Mouse (Mus musculus): ENCODE measurements around the gene Mapk11. TPM values are rescaled to one million over a fixed set of nuclear protein-coding genes. Genes with fewer than 3 reads are reported as not detected.

Gene Mapk11
- polyA plus RNA-seq, 1 experiment from 2014 or later = 12.7 TPM

DNA sequence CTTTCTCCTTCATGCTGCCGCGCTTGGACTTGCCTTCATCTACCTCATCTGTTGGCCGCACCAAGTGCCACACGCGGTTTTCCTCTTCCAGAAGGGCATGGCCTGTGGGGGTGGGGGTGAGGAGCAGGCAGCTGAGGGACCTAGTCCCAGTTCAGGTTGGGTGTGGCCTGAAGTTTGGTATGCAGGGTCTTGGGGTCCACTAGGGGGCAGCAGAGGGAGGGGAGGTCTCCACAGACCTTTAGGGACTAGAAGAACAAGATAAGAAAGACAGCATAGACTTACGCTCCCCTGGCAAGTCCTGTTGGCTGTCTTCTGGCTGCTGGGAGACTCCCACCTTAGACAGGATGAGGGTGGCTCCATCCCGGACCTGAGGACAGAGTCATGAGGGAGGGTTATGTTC lies 8.5 kb upstream of the Mapk11 start:
- no peaks in the 10 kb centered on the region for H3K4me1 ChIP-seq (ENCODE audit: control insufficient read depth, insufficient read depth, low read length)
- no peaks in the 10 kb centered on the region for H3K9me3 ChIP-seq (replicated peaks; ENCODE audit: control insufficient read depth, low read length)
- H3K9ac ChIP-seq (replicated peaks; ENCODE audit: low read length) = no peak overlapping the region
- ATAC-seq (replicated peaks; ENCODE audit: insufficient number of reproducible peaks, low FRiP score, low TSS enrichment, low read depth) (no peak), DNase-seq (ENCODE audit: low spot score) (peak; percentile 86)
- whole genome bisulfite sequencing = 69% methylated on average over 7 of the region's 7 CpGs
- H3K27ac ChIP-seq (replicated peaks; ENCODE audit: low read depth, low read length) = no peak overlapping the region
- no peak overlapping the region for H3K4me2 ChIP-seq (ENCODE audit: low read depth, low read length)
- H3K36me3 ChIP-seq (replicated peaks; ENCODE audit: control insufficient read depth, insufficient read depth, low read depth, low read length) = peaks cover 60% of the 10 kb centered on the region
- H3K4me3 ChIP-seq (ENCODE audit: low read depth, low read length) = no peak overlapping the region
- no peaks in the 10 kb centered on the region for H3K27me3 ChIP-seq (ENCODE audit: control insufficient read depth, insufficient read depth, low read length)

DNA sequence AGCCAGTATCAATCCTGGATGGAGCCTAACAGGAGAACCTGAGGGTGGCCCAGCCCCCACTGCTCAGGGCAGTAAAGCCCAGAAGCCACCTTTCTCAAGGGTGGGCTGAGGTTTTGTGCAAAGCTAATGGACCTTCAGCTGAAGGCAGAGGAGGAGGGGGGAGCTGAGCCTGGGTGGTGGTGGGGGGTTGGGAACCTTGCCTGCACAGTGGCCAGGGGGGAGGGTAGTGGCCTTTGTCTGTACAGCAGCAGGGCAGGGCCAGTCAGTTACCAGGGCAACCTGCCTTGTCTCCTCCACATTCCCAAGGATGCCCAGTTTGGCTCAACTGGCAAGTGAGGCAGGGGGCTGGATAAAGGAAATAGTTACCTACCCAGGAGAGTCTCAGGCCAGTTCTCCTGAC lies 2.9 kb upstream of the Mapk11 start:
- no peak overlapping the region for H3K9ac ChIP-seq (replicated peaks; ENCODE audit: low read length)
- no peak overlapping the region for H3K27ac ChIP-seq (replicated peaks; ENCODE audit: low read depth, low read length)
- no peak for ATAC-seq (replicated peaks; ENCODE audit: insufficient number of reproducible peaks, low FRiP score, low TSS enrichment, low read depth)

DNA sequence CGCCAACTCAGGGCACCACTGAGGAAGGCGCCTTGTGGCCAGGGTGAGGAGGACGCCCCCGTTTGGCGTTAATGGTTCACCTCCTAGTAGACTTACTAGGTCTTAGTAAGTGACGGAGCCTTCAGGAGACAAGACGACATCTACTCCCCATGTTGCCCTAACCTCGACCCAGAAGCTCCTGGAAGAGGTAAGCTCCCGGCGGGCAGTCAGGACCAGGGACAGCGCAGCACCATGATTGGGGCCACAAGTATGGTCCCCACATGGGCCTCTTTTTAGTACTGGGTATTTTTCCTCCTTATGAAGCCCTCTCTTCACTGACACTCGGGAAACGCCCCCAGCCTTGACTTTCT lies 588 bp upstream of the Mapk11 start:
- H3K27me3 ChIP-seq (ENCODE audit: control insufficient read depth, insufficient read depth, low read length) = peaks cover 28% of the 10 kb centered on the region
- no peak overlapping the region; the same call in 1 of the 2 replicates for H3K9ac ChIP-seq (replicated peaks; ENCODE audit: low read length)
- peak overlapping the region; percentile 70 for H3K4me3 ChIP-seq (ENCODE audit: low read depth, low read length)
- WGBS = 2% methylated on average over 13 of the region's 13 CpGs
- H3K27ac ChIP-seq (replicated peaks; ENCODE audit: low read depth, low read length) = no peak overlapping the region
- no peaks in the 10 kb centered on the region; the same call in none of the 2 replicates for H3K4me1 ChIP-seq (ENCODE audit: control insufficient read depth, insufficient read depth, low read length)
- H3K4me2 ChIP-seq (ENCODE audit: low read depth, low read length) = peak overlapping the region; percentile 95
- DNase-seq (ENCODE audit: low spot score) = peak; percentile 80
- H3K36me3 ChIP-seq (replicated peaks; ENCODE audit: control insufficient read depth, insufficient read depth, low read depth, low read length) = peaks cover 7% of the 10 kb centered on the region
- H3K9me3 ChIP-seq (replicated peaks; ENCODE audit: control insufficient read depth, low read length) = no peaks in the 10 kb centered on the region
- ATAC-seq (replicated peaks; ENCODE audit: insufficient number of reproducible peaks, low FRiP score, low TSS enrichment, low read depth) = no peak; the same call in 1 of the 2 replicates

More for the DNA sequence above, 2.9 kb upstream of the Mapk11 start:
- H3K4me1 ChIP-seq (ENCODE audit: control insufficient read depth, insufficient read depth, low read length) = no peaks in the 10 kb centered on the region; the same call in 1 of the 2 replicates
- H3K9me3 ChIP-seq (replicated peaks; ENCODE audit: control insufficient read depth, low read length) = no peaks in the 10 kb centered on the region
- peaks cover 25% of the 10 kb centered on the region for H3K36me3 ChIP-seq (replicated peaks; ENCODE audit: control insufficient read depth, insufficient read depth, low read depth, low read length)
- H3K4me2 ChIP-seq (ENCODE audit: low read depth, low read length) = no peak overlapping the region
- peak; percentile 36 for DNase-seq (ENCODE audit: low spot score)
- H3K4me3 ChIP-seq (ENCODE audit: low read depth, low read length) = no peak overlapping the region
- peaks cover 16% of the 10 kb centered on the region for H3K27me3 ChIP-seq (ENCODE audit: control insufficient read depth, insufficient read depth, low read length)

GRCm38 (mm10) chr15:89148496-89149270 lies 745 bp downstream of the Mapk11 start:
- Histone ChIP-seq H3K27me3 (ENCODE audit: control insufficient read depth, insufficient read depth, low read length) (peaks cover 28% of the 10 kb centered on the region), H3K27ac (replicated peaks; ENCODE audit: low read depth, low read length) (peak overlapping the region; percentile 59)
- DNase-seq (ENCODE audit: low spot score) = peak; percentile 45

DNA sequence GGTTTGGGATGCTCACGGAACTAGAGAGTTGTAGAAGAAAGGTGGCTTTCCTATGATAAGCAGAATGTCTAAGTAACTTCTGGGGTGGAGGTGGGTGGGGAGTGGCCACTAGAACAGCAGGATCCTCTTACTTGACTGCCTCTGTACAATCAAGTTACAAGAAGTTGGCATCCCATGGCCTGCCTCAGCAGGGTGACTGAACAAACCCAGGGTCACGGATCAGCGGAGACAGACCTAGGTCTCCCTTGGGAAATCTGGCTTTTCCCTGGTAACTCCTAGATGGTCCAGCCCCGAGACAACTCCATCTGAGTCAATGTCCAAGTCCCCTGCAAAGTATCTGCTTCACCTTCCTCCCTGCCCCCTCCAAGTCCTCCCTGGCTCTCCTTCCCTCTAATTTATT lies 1.5 kb downstream of the Mapk11 start:
- Histone ChIP-seq H3K9ac (replicated peaks; ENCODE audit: low read length) (no peak overlapping the region), H3K4me2 (ENCODE audit: low read depth, low read length) (peak overlapping the region; percentile 95; the same call in 1 of the 2 replicates), H3K9me3 (replicated peaks; ENCODE audit: control insufficient read depth, low read length) (no peaks in the 10 kb centered on the region), H3K4me1 (ENCODE audit: control insufficient read depth, insufficient read depth, low read length) (no peaks in the 10 kb centered on the region; the same call in none of the 2 replicates), H3K27me3 (ENCODE audit: control insufficient read depth, insufficient read depth, low read length) (peaks cover 28% of the 10 kb centered on the region), H3K36me3 (replicated peaks; ENCODE audit: control insufficient read depth, insufficient read depth, low read depth, low read length) (no peaks in the 10 kb centered on the region), H3K27ac (replicated peaks; ENCODE audit: low read depth, low read length) (no peak overlapping the region), H3K4me3 (ENCODE audit: low read depth, low read length) (no peak overlapping the region; the same call in 1 of the 2 replicates)
- no peak for ATAC-seq (replicated peaks; ENCODE audit: insufficient number of reproducible peaks, low FRiP score, low TSS enrichment, low read depth)
- 61% methylated on average over 4 of the region's 4 CpGs for WGBS
- DNase-seq (ENCODE audit: low spot score) = no peak

More at GRCm38 (mm10) chr15:89148496-89149270, 745 bp downstream of the Mapk11 start:
- 6% methylated on average over 25 of the region's 25 CpGs for WGBS
- Histone ChIP-seq H3K9ac (replicated peaks; ENCODE audit: low read length) (peak overlapping the region; percentile 79), H3K4me2 (ENCODE audit: low read depth, low read length) (peak overlapping the region; percentile 95), H3K4me1 (ENCODE audit: control insufficient read depth, insufficient read depth, low read length) (no peaks in the 10 kb centered on the region; the same call in none of the 2 replicates), H3K36me3 (replicated peaks; ENCODE audit: control insufficient read depth, insufficient read depth, low read depth, low read length) (no peaks in the 10 kb centered on the region), H3K9me3 (replicated peaks; ENCODE audit: control insufficient read depth, low read length) (no peaks in the 10 kb centered on the region), H3K4me3 (ENCODE audit: low read depth, low read length) (peak overlapping the region; percentile 70)
- ATAC-seq (replicated peaks; ENCODE audit: insufficient number of reproducible peaks, low FRiP score, low TSS enrichment, low read depth) = no peak

DNA sequence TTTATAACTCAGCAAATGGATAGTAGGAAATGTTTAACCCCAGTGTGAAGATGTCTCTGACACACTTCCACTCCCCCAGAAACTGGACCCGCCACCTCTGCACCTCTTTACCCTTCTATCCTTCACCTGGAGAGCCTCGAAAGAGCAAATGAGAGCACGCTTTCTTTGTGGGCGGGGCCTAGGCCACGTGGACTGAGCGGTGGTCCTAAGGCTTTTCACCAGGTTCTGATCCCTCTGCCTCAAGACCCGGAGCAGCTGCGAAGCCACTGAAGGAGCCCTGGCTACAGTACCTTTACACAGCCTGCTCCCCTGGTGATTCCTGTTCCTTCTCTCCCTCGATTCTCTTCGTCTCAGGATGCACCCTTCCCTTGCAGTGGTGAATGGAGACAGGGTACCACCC lies 2.0 kb downstream of the Mapk11 start:
- Histone ChIP-seq H3K4me1 (ENCODE audit: control insufficient read depth, insufficient read depth, low read length) (no peaks in the 10 kb centered on the region; the same call in none of the 2 replicates), H3K27ac (replicated peaks; ENCODE audit: low read depth, low read length) (no peak overlapping the region), H3K4me3 (ENCODE audit: low read depth, low read length) (no peak overlapping the region; the same call in 1 of the 2 replicates), H3K9me3 (replicated peaks; ENCODE audit: control insufficient read depth, low read length) (no peaks in the 10 kb centered on the region), H3K9ac (replicated peaks; ENCODE audit: low read length) (no peak overlapping the region), H3K4me2 (ENCODE audit: low read depth, low read length) (peak overlapping the region; percentile 57), H3K27me3 (ENCODE audit: control insufficient read depth, insufficient read depth, low read length) (peaks cover 28% of the 10 kb centered on the region), H3K36me3 (replicated peaks; ENCODE audit: control insufficient read depth, insufficient read depth, low read depth, low read length) (no peaks in the 10 kb centered on the region)
- WGBS = 22% methylated on average over 10 of the region's 10 CpGs
- DNase-seq (ENCODE audit: low spot score) (no peak), ATAC-seq (replicated peaks; ENCODE audit: insufficient number of reproducible peaks, low FRiP score, low TSS enrichment, low read depth) (no peak)

DNA sequence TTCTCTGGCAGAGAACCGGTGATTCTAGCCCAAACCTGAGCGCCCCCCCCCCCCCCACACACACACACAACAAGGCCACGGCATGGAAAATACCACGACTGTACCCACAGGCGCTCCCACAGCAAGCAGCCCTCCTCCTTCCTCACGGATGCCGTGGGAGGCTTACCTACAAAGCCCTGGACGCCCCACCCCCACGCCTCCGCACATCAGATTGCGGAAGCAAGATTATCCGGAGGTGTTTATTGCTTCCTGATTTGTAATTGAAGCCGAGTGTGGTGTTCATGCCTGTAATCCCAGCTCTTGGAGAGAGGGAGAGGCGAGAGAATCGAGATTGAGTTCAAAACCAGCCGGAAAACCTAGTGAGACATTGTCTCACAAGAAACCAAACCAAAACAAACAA lies 2.4 kb downstream of the Mapk11 start:
- no peaks in the 10 kb centered on the region; the same call in none of the 2 replicates for H3K4me1 ChIP-seq (ENCODE audit: control insufficient read depth, insufficient read depth, low read length)
- H3K36me3 ChIP-seq (replicated peaks; ENCODE audit: control insufficient read depth, insufficient read depth, low read depth, low read length) = no peaks in the 10 kb centered on the region
- H3K9ac ChIP-seq (replicated peaks; ENCODE audit: low read length) = peak overlapping the region; percentile 18; the same call in 1 of the 2 replicates
- H3K4me2 ChIP-seq (ENCODE audit: low read depth, low read length) = peak overlapping the region; percentile 57
- H3K4me3 ChIP-seq (ENCODE audit: low read depth, low read length) = peak overlapping the region; percentile 23; the same call in 1 of the 2 replicates
- DNase-seq (ENCODE audit: low spot score) (no peak), ATAC-seq (replicated peaks; ENCODE audit: insufficient number of reproducible peaks, low FRiP score, low TSS enrichment, low read depth) (no peak)
- H3K27me3 ChIP-seq (ENCODE audit: control insufficient read depth, insufficient read depth, low read length) = peaks cover 28% of the 10 kb centered on the region
- no peaks in the 10 kb centered on the region for H3K9me3 ChIP-seq (replicated peaks; ENCODE audit: control insufficient read depth, low read length)
- H3K27ac ChIP-seq (replicated peaks; ENCODE audit: low read depth, low read length) = no peak overlapping the region
- WGBS = 8% methylated on average over 15 of the region's 16 CpGs

GRCm38 (mm10) chr15:89146537-89146936 lies 2.9 kb downstream of the Mapk11 start:
- Histone ChIP-seq H3K27me3 (ENCODE audit: control insufficient read depth, insufficient read depth, low read length) (peaks cover 29% of the 10 kb centered on the region), H3K36me3 (replicated peaks; ENCODE audit: control insufficient read depth, insufficient read depth, low read depth, low read length) (no peaks in the 10 kb centered on the region), H3K4me2 (ENCODE audit: low read depth, low read length) (peak overlapping the region; percentile 57), H3K4me3 (ENCODE audit: low read depth, low read length) (peak overlapping the region; percentile 23), H3K4me1 (ENCODE audit: control insufficient read depth, insufficient read depth, low read length) (no peaks in the 10 kb centered on the region; the same call in none of the 2 replicates), H3K9me3 (replicated peaks; ENCODE audit: control insufficient read depth, low read length) (no peaks in the 10 kb centered on the region), H3K27ac (replicated peaks; ENCODE audit: low read depth, low read length) (no peak overlapping the region), H3K9ac (replicated peaks; ENCODE audit: low read length) (peak overlapping the region; percentile 18)
- ATAC-seq (replicated peaks; ENCODE audit: insufficient number of reproducible peaks, low FRiP score, low TSS enrichment, low read depth) (no peak), DNase-seq (ENCODE audit: low spot score) (peak; percentile 44)
- 1% methylated on average over 27 of the region's 27 CpGs for WGBS

Measured in embryonic facial prominence, embryonic 11.5 days (tissue).